Mouse (Mus musculus): ENCODE results near the gene Myzap. TPM values are rescaled to one million over a fixed set of nuclear protein-coding genes. Genes with fewer than 3 reads are reported as not detected.
"Not testable (repeated sequence)": the region's sequence is repeated elsewhere in the genome, so short reads cannot be mapped to it uniquely, and the experiment has no call there.

The Myzap gene
- polyA plus RNA-seq, 1 experiment from 2014 or later: 5.1 TPM

DNA sequence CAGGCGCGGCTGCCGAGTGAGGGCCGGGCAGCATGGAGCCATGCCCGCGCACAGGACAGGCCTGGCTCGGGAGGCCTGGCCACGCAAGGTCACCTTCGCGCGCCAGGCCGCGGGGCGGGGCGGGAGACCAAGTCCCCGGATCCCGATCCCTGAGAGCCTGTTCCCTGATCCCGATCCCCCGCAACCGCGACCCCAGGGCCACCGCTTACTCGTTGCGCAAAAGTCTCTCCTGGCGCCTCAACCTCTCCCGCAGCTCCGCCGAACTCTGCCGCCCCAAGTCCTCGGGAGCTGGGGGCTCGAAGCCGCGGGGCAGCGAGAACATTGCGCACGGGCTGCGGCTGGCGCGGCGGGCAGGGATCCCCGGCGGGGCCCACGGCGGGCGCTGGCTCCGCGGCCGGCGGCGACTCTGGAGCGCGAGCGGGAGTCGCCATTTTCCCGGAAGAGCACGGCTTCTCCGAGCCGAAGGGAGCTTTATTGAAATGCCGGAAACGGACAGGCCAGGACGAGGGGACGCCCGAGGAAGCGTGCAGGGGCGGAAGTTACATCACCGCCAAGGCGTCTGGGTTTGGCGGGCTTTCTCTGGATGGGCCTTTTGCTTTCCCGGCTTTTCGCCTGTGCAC lies 106.6 kb downstream of the Myzap start, which contains the start of gene Polr2m:
Gene Polr2m (minus strand): TSS at position 461 of the 620 bp plus-strand sequence.
- peak; percentile 93 for DNase-seq (ENCODE audit: low spot score)
- WGBS: under 1% methylated on average over 70 of the region's 70 CpGs
- Histone ChIP-seq H3K4me1 (peaks cover 27% of the 10 kb centered on the region), H3K4me3 (peak within 1 kb of the TSS; percentile 98), H3K36me3 (peaks cover 31% of the 10 kb centered on the region), H3K9me3 (replicated peaks) (no peaks in the 10 kb centered on the region), H3K27ac (replicated peaks) (peak within 1 kb of the TSS; percentile 100), H3K27me3 (ENCODE audit: low read depth, poor library complexity, severe bottlenecking) (no peaks in the 10 kb centered on the region)

DNA sequence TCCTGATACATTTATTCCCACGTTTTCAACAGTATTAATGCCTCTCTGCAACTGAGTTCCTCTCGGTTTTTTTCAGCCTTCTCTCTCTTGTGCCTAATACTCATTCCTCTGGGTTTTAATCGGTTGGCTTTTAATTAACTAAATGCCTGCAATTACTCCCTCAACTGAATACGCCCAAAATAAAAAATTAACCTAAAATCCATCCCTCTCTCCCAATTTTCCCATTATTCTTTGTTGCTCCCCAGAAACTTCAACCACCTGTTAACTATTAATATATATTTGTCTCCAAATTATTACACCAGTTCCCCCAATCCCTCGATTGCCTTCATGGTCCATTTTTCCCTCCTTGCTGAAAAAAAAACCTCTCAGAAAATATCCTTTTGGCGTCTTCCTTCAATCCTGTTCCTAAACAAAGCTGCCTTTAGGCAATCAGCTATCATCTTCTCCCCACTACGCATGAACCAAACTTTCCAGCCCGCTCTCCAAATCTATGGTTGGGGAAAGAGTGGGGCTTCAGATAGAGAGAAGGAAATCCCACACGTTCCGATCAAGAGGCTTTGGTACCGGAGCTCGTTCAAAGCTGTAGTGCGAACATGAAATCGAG lies 107.2 kb downstream of the Myzap start:
- Histone ChIP-seq H3K27me3 (ENCODE audit: low read depth, poor library complexity, severe bottlenecking) (no peaks in the 10 kb centered on the region), H3K9me3 (replicated peaks) (no peaks in the 10 kb centered on the region), H3K36me3 (peaks cover 37% of the 10 kb centered on the region), H3K27ac (replicated peaks) (peak overlapping the region; percentile 100), H3K4me3 (peak overlapping the region; percentile 98), H3K4me1 (peaks cover 21% of the 10 kb centered on the region)
- 2% methylated on average over 14 of the region's 14 CpGs for WGBS
- DNase-seq (ENCODE audit: low spot score): no peak

DNA sequence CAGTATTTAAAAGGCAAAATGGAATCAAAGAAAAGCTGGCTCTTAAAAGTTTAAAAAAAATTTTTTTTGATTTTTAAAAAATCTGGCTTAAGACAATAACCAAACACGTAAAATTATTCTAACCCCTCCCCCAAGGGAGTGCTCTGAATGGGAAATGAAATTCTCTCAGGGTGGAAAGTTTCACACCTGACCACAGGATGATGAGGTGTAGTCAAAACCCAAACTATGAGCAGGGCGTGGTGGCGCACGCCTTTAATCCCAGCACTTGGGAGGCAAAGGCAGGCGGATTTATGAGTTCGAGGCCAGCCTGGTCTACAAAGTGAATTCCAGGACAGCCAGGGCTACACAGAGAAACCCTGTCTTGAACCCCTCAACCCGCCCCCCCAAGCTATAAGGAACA lies 108.3 kb downstream of the Myzap start:
- not testable (repeated sequence) for H3K9me3 ChIP-seq (replicated peaks); H3K27ac ChIP-seq (replicated peaks); H3K27me3 ChIP-seq (ENCODE audit: low read depth, poor library complexity, severe bottlenecking); DNase-seq (ENCODE audit: low spot score)
- H3K36me3 ChIP-seq: peaks cover 48% of the 10 kb centered on the region
- H3K4me1 ChIP-seq: peaks cover 16% of the 10 kb centered on the region
- WGBS: 88% methylated on average over 7 of the region's 7 CpGs
- peak overlapping the region; percentile 98 for H3K4me3 ChIP-seq

DNA sequence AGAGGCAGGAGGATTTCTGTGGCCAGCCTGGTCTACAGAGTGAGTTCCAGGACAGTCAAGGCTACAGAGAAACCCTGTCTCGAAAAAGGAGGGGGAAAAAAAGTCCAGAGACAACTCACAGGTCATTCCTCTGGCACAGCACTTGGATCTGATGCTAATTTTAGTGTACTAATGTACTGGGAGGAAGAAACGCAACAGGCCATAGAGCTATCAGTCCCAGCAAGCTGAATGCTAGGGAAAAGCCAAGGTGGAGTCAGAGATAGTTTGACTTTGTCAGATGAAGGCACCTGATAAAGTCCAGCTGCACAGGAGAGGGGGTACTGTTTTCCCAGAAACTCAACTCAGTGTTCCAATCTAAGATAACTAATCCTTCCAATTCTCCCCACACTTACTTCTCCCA lies 111.9 kb downstream of the Myzap start:
- Histone ChIP-seq H3K9me3 (replicated peaks) (peaks cover 7% of the 10 kb centered on the region; the same call in 1 of the 2 replicates), H3K27me3 (ENCODE audit: low read depth, poor library complexity, severe bottlenecking) (no peaks in the 10 kb centered on the region), H3K36me3 (peaks cover 84% of the 10 kb centered on the region), H3K4me3 (no peak overlapping the region), H3K27ac (replicated peaks) (no peak overlapping the region), H3K4me1 (peaks cover 13% of the 10 kb centered on the region)
- 91% methylated on average over 2 of the region's 2 CpGs for WGBS
- no peak for DNase-seq (ENCODE audit: low spot score)

DNA sequence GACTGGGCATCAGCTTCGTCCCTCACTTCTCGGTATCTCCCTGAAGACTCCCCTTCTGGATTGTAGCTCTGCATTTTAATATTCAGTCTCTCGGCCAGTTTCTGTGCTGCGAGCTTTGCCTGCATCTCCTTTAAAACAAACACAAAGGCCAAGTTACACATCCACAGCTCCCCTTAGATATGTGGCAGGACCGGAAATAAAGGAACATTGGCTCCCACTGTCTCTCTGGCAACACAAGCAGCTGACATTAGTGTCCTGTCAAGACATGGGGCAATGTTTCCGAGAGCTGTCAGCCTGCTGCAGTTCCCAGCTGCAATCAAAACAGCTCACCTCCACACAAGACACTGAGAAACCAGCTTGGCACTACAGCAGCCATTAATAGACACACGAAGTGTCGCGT lies 112.7 kb downstream of the Myzap start:
- 97% methylated on average over 9 of the region's 9 CpGs for WGBS

DNA sequence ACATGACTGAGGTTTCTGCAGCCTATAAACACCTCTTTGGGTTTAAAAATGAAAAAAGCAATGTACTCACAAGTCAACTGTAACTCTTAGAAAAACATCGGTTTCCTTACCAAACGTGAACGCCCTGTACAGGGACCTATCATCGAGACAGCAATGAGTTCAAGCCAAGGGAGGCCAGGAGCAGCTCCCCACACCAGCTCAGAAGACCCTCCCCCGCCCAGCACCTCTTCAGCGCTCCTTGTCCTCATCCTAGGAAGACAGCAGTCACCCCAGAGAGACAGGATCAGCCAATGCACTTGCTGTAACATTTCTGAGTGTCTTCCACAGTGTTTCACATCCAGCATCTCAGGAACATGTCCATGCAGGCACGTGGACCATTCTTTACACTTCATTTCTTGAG lies 113.6 kb downstream of the Myzap start:
- no peaks in the 10 kb centered on the region for H3K27me3 ChIP-seq (ENCODE audit: low read depth, poor library complexity, severe bottlenecking)
- H3K4me3 ChIP-seq: no peak overlapping the region
- DNase-seq (ENCODE audit: low spot score): no peak
- peaks cover 100% of the 10 kb centered on the region for H3K36me3 ChIP-seq
- H3K27ac ChIP-seq (replicated peaks): no peak overlapping the region
- H3K9me3 ChIP-seq (replicated peaks): peaks cover 7% of the 10 kb centered on the region; the same call in 1 of the 2 replicates
- 0 out of 2 replicates have a peak, but pooled peaks cover 4% of the 10 kb centered on the region for H3K4me1 ChIP-seq
- 92% methylated on average over 7 of the region's 7 CpGs for WGBS

More for the DNA sequence above, 112.7 kb downstream of the Myzap start:
- Histone ChIP-seq H3K36me3 (peaks cover 93% of the 10 kb centered on the region), H3K27me3 (ENCODE audit: low read depth, poor library complexity, severe bottlenecking) (no peaks in the 10 kb centered on the region), H3K4me1 (peaks cover 11% of the 10 kb centered on the region), H3K4me3 (no peak overlapping the region), H3K27ac (replicated peaks) (no peak overlapping the region), H3K9me3 (replicated peaks) (peaks cover 7% of the 10 kb centered on the region; the same call in 1 of the 2 replicates)
- DNase-seq (ENCODE audit: low spot score): no peak

DNA sequence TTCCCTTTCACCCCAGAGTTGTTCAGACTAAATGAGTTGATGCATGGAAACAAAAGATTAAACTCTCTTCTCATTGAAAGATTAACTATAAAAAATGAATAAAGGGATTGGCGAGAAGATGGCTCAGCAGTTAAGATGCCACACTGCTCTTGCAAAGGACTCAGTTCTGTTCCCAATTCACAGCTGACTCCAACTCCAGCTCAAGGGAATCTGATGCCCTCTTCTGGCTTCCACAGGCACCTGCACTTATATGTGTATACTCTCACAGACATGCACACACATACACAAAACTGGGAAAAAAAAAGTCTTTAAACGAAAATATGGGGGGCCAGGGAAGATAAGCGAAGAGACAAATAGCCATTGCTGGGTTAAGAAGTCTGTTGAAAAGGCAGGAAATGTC lies 115.6 kb downstream of the Myzap start:
- H3K9me3 ChIP-seq (replicated peaks): peaks cover 7% of the 10 kb centered on the region; the same call in 1 of the 2 replicates
- peaks cover 85% of the 10 kb centered on the region for H3K36me3 ChIP-seq
- H3K27ac ChIP-seq (replicated peaks): no peak overlapping the region
- no peak overlapping the region for H3K4me3 ChIP-seq
- H3K4me1 ChIP-seq: no peaks in the 10 kb centered on the region
- 92% methylated on average over 3 of the region's 3 CpGs for WGBS
- no peak for DNase-seq (ENCODE audit: low spot score)
- H3K27me3 ChIP-seq (ENCODE audit: low read depth, poor library complexity, severe bottlenecking): no peaks in the 10 kb centered on the region

DNA sequence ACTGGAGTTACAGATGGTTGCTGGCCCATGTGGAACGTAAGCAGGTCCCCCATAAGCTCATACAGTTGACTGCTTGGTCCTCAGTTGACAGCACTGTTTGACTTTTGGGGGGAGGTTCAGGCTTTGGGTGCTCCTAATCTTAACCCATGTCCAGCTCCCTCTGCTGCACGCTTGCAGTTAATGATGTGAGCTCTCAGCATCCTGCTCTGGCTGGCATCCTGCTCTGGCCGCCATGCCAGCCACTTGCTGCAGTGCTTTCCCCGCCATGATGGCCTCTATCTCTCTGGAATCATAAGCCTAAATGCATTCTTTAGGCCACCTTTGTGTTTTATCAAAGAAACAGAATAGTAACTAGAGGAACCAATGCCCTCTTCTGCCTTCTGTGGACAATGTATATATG lies 116.6 kb downstream of the Myzap start:
- Histone ChIP-seq H3K27me3 (ENCODE audit: low read depth, poor library complexity, severe bottlenecking) (no peaks in the 10 kb centered on the region), H3K36me3 (peaks cover 74% of the 10 kb centered on the region), H3K4me3 (no peak overlapping the region), H3K9me3 (replicated peaks) (peaks cover 7% of the 10 kb centered on the region; the same call in 1 of the 2 replicates), H3K4me1 (no peaks in the 10 kb centered on the region), H3K27ac (replicated peaks) (no peak overlapping the region)
- WGBS: 96% methylated on average over 4 of the region's 4 CpGs
- DNase-seq (ENCODE audit: low spot score): no peak

DNA sequence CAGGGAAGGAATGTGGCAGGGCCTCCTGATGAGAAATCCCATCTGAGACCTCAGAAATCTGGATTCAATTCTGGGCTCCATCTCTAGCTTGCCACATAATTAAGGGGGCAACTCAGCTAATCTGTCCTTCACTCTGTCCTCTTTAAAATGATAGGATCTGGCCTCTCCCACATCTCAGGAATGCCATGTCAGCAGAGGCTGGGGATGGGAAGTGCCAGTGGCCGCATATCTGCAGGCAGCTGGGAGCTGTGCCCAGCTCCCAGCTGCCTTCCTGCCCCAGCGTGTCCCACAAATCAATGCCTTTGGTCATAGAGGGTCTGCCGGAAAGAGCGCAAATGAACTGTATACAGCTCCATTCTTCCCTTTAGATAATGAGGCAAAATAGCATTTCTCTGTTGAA lies 124.7 kb downstream of the Myzap start:
- Histone ChIP-seq H3K27me3 (ENCODE audit: low read depth, poor library complexity, severe bottlenecking) (no peaks in the 10 kb centered on the region), H3K27ac (replicated peaks) (no peak overlapping the region), H3K36me3 (no peaks in the 10 kb centered on the region), H3K4me1 (no peaks in the 10 kb centered on the region), H3K4me3 (no peak overlapping the region), H3K9me3 (replicated peaks) (no peaks in the 10 kb centered on the region)
- WGBS: 90% methylated on average over 4 of the region's 4 CpGs
- no peak for DNase-seq (ENCODE audit: low spot score)

DNA sequence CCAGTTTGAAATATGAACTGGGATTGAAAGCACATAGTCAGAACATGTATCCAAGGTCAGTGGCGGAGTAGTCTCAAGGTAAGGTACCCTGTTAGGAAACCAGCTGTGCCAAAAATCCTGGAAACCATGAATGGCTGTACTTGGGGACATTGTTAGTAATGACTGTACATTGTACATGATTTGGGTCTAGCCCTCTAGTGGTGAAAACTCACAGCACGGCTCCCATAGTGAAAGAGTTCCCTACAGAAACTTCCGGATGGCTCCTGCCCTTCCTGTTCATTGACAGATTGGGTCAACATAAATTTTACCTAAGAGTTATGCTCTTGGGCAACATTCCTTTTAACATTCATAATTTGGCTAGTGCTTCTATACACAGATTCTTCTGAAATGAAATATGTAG lies 126.0 kb downstream of the Myzap start:
- no peaks in the 10 kb centered on the region for H3K4me1 ChIP-seq
- H3K27me3 ChIP-seq (ENCODE audit: low read depth, poor library complexity, severe bottlenecking): no peaks in the 10 kb centered on the region
- no peaks in the 10 kb centered on the region for H3K9me3 ChIP-seq (replicated peaks)
- H3K4me3 ChIP-seq: no peak overlapping the region
- 83% methylated on average over 3 of the region's 3 CpGs for WGBS
- peak; percentile 27 for DNase-seq (ENCODE audit: low spot score)
- H3K36me3 ChIP-seq: no peaks in the 10 kb centered on the region
- no peak overlapping the region for H3K27ac ChIP-seq (replicated peaks)

DNA sequence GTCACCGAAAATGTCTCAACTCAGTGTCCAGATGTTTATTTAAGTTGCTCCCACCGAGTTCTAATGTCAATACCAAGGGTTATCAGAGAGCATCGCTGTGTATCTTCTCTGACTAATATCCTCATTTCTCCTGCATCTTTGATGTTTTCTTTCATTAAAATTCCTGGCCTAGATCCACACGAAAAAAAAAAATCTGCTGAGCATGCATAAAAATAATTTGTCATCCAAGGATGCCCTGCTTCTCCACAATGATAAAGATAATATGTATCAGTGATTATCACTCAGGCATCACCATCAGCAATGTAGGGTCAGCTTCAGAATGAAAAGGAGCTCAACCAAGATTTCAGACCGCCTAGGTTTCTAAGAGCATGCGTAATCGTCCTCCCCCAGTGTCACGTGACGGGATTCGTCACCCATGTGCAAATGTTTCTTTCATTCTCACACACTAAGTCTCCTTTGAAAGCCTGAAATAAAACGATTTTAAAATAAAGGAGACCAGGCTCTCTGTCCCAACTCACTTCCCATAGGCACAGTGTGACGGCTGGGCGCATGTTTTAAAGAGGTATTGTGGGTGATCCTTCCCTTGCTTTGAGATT lies 129.0 kb downstream of the Myzap start:
- WGBS: 81% methylated on average over 13 of the region's 13 CpGs
- Histone ChIP-seq H3K9me3 (replicated peaks) (no peaks in the 10 kb centered on the region), H3K36me3 (no peaks in the 10 kb centered on the region)

DNA sequence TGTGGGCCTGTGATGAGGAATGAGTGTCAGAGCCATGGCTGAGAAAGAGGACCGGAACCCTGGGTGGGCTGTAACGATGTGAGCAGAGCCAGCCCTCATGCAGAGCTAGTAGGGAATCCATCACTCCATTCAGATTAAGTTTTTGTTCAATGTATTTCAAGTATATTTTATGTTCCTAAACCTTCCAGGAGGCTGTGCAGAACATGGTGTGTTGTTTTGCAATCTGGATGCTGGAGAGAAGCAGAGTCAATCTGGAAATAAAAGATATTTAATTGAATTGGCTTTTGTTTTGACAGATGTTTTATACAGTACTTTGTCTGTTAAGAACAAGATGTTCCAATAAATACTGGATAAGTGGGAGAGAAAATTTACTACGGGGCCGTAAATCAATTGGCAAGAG lies 135.4 kb downstream of the Myzap start:
- no peaks in the 10 kb centered on the region for H3K36me3 ChIP-seq
- H3K4me1 ChIP-seq: peaks cover 12% of the 10 kb centered on the region; the same call in 1 of the 2 replicates
- no peaks in the 10 kb centered on the region for H3K27me3 ChIP-seq (ENCODE audit: low read depth, poor library complexity, severe bottlenecking)
- 91% methylated on average over 4 of the region's 4 CpGs for WGBS
- DNase-seq (ENCODE audit: low spot score): no peak
- no peaks in the 10 kb centered on the region for H3K9me3 ChIP-seq (replicated peaks)
- no peak overlapping the region for H3K27ac ChIP-seq (replicated peaks)
- H3K4me3 ChIP-seq: no peak overlapping the region

More for the DNA sequence above, 129.0 kb downstream of the Myzap start:
- no peak for DNase-seq (ENCODE audit: low spot score)
- H3K4me1 ChIP-seq: no peaks in the 10 kb centered on the region
- H3K4me3 ChIP-seq: no peak overlapping the region
- no peak overlapping the region for H3K27ac ChIP-seq (replicated peaks)
- no peaks in the 10 kb centered on the region for H3K27me3 ChIP-seq (ENCODE audit: low read depth, poor library complexity, severe bottlenecking)

Measured in midbrain, embryonic 10.5 days (tissue).